Mouse (Mus musculus): ENCODE measurements at regions not wholly inside any gene's neighbourhood (a gene's known extent, or its start where the extent isn't known, plus 50 kb on each side); places are given as distances from the start of the nearest gene placed in this dataset.

DNA sequence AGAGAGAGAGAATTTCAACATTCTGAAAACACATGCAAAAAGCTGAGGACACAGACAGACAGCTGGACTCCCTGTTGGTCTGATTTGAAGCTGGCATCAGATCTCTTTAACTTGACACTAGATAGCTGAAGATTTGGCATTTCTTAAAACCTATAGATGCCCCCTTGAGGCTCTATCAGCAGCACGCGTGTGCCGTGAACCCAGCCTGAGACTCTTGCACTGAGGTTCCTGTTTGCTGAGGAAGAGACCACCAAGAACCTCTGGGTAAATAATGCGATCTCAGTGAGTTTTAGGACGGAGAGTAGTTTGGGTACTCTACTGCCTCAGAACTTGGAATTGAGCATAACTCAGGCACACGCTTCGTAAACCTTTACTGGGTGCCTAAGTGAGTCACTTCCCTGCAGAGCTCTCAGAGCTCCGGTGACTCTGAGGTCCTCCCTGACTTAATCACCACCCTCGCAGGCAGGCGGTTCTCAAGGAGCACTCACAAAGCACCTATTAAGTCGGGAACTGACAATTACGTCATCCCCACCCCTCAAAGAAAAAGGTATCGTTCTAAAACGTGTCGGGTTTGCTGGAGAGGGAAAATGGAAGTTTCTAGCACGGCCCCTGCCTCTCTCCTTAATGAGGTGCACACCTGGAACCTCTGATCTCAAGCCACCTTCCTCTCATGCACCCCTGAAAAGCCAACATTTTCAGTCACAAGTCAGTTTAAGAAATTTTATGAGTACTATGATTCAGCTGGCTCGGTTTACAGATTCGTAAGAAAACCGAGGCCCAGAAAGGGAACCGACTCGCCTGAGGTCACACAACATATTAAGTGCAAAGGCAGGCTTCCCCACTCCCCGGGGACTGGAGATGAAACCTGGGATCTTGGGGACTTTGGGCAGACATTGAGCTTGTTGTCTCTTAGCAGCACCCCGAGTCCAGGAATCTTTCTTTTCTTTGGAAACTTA lies 107.7 kb upstream of the Cpm start:
- no peak for TF ChIP-seq POLR2A (IDR thresholded peaks at IDR 0.05; ENCODE audit: borderline replicate concordance, control insufficient read depth, low read depth, low read length)
- no peak for TF ChIP-seq CTCF (IDR thresholded peaks at IDR 0.05; ENCODE audit: control insufficient read depth, insufficient read depth, low read length)
- no peak overlapping the region for H3K4me3 ChIP-seq (replicated peaks; ENCODE audit: control insufficient read depth, low read depth, low read length)
- H3K4me1 ChIP-seq (ENCODE audit: control insufficient read depth, insufficient read depth, low read length): no peaks in the 10 kb centered on the region
- 73% methylated on average over 23 of the region's 23 CpGs for WGBS
- H3K27ac ChIP-seq (ENCODE audit: control insufficient read depth, insufficient read depth, low read depth, low read length, poor library complexity): no peak overlapping the region

DNA sequence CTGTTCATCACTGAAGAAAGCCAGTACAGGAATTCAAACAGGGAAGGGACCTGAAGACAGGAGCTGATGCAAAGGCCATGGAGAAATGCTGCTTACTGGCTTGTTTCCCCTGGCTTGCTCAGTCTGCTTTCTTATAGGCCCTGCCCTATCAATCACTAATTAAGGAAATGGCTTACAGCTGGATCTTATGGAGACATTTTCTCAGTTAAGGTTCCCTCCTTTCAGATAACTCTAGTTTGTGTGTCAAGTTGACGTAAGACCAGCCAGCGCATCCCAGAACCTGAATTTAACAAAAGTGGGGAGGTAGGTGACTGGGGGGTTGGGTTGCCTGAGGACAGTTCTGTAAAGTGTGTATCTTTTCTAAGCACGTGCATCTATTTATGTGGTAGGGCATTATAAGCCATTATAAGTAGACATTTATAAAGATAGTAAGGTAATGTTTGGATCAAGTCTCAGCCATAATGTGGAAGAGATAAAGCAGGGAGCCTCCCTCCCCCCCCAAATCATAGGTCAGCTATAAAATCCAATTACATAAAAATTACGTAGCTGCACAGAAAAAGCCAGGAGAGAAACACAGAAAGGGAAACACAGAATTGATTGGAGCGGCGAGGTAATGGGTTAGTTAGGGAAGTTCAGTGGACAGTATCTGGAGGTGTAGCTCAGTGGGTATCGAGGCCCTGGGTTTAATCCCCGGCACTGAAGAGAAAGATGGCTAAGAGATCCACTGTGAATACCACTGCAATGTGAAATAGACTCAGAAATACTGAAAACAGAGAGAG lies 108.6 kb upstream of the Cpm start:
- TF ChIP-seq CTCF (IDR thresholded peaks at IDR 0.05; ENCODE audit: control insufficient read depth, insufficient read depth, low read length): no peak
- no peaks in the 10 kb centered on the region for H3K4me1 ChIP-seq (ENCODE audit: control insufficient read depth, insufficient read depth, low read length)
- 87% methylated on average over 8 of the region's 8 CpGs for WGBS
- H3K27ac ChIP-seq (ENCODE audit: control insufficient read depth, insufficient read depth, low read depth, low read length, poor library complexity): no peak overlapping the region
- no peak overlapping the region for H3K4me3 ChIP-seq (replicated peaks; ENCODE audit: control insufficient read depth, low read depth, low read length)

DNA sequence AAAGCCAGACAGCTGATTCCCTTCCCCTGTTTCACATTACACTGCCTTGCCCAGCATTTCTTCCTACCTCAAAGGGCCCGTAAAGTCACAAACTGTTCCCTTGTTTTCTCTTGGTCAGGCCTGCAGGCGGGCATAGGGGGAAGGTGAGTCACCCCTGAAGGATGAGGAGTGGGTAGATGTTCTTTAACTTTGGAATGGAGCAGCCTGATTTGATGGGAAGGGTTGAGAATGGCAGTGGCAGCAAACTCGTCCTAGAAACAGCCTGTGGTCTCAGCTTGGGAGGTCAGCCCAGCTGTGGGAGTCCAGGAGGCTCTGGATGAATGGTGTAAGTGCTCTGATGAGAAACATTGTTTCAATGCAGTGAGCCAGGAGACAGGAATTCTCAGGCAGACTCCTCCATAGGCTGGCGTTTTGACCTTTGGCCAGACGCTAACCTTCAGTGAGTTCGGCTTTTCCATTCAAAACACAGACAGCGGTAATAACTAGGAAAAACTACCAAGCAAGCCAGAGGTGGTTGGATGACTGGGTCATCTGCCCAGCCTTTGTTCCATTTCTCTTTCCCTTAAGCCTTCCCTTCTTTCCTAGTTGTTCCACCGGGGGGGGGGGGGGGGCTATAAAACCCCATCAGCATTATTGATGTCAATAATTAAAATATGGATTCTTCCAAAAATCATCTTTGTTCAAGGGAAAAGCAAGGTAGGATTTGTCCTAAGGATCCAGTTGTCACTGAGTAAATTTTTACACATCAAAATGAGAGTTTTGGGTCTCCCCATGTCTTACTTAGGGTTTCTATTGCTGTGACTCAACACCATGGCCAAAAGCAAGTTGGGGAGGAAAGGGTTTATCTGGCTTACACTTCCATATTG lies 109.4 kb upstream of the Cpm start:
- Histone ChIP-seq H3K4me3 (replicated peaks; ENCODE audit: control insufficient read depth, low read depth, low read length) (no peak overlapping the region), H3K4me1 (ENCODE audit: control insufficient read depth, insufficient read depth, low read length) (no peaks in the 10 kb centered on the region), H3K27ac (ENCODE audit: control insufficient read depth, insufficient read depth, low read depth, low read length, poor library complexity) (no peak overlapping the region)
- TF ChIP-seq POLR2A (IDR thresholded peaks at IDR 0.05; ENCODE audit: borderline replicate concordance, control insufficient read depth, low read depth, low read length) (no peak), CTCF (IDR thresholded peaks at IDR 0.05; ENCODE audit: control insufficient read depth, insufficient read depth, low read length) (no peak)
- WGBS: 79% methylated on average over 8 of the region's 8 CpGs

DNA sequence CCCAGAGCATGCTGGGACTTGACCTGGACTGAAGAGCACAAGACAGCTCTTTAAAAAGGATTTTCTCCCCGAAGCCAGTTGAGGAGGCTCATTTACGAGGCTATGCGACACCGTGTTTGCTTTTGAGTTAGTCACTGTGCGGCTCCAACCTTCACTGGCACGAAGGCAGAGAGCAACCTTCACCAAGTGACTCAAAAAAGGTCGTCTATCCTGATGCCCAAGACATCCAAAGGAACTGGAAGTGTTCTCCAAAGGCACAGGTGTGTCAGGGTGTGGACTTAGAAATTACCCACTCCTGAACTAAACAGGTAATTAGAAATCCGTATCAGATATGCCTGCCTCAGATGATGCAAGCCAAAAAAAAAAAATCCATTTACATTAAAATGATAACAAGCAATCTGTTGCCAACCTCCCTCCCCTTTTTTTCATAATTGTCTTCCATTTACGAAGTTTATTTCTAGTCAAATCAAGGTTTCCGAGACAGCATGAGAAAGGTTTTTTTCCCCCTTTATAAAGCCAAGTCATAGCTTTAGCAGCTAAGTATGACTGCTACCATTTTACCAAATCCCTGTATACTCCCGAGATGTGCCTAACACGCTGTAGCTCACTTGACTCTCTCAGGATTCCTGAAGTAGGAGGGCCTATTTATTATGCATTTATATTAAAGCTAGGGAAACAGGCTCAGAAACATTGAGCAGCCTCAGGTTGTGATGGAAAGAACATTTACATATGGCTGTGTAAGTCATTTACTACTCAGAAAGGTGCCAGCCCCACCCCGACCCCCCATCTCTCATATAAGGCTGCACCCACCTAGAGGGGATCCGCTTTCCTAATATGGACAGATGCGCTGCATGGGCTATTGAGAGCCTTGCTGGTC lies 110.3 kb upstream of the Cpm start:
- no peaks in the 10 kb centered on the region for H3K4me1 ChIP-seq (ENCODE audit: control insufficient read depth, insufficient read depth, low read length)
- WGBS: 75% methylated on average over 15 of the region's 15 CpGs
- H3K27ac ChIP-seq (ENCODE audit: control insufficient read depth, insufficient read depth, low read depth, low read length, poor library complexity): no peak overlapping the region
- H3K4me3 ChIP-seq (replicated peaks; ENCODE audit: control insufficient read depth, low read depth, low read length): no peak overlapping the region
- TF ChIP-seq POLR2A (IDR thresholded peaks at IDR 0.05; ENCODE audit: borderline replicate concordance, control insufficient read depth, low read depth, low read length) (no peak), CTCF (IDR thresholded peaks at IDR 0.05; ENCODE audit: control insufficient read depth, insufficient read depth, low read length) (no peak)

DNA sequence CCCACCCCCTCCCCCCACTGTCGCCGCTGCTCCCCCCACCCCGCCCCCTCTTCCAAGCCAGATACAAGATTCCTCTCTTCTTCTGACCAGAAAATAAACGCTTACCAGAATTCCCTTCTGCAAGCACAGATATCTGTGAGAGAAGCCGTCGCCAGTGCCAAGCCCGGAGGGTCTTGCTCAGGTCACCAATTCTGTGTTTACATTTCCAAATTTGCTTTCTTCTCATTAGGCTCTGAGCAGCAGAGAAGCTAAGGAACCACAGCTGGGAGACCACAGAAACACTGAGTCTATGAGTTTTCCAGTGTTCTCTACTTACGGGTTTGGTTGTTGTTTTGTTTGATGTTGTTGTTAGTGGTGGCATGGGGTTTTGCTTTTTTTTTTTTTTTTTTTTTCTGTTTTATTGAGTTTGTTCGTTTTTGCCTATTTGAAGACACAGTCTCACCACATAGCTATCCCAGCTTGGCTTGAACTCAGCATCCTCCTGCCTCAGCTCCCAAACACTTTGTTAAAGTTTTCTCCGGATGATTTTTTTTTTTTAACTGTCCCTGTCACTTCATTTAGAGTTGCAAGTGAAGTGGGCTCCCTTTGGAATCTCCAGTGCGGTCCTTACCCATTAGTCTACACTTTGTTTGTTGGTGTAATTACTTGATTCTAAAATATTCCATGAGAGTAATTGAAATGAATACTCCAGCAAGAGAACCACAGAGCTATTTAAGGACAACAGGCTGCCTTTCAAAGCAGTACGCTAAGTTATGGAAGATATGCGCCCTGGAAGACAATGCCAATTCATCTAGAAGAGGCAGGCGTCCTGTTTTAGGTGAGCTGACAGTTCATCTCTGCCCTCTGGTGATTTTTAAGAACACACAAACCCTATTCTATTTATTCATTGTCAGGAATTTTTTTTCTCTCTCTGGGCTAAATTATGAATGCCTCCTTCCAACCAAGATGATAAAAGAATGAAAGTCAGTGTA lies 111.2 kb upstream of the Cpm start:
- H3K27ac ChIP-seq (ENCODE audit: control insufficient read depth, insufficient read depth, low read depth, low read length, poor library complexity): no peak overlapping the region
- H3K4me3 ChIP-seq (replicated peaks; ENCODE audit: control insufficient read depth, low read depth, low read length): no peak overlapping the region
- TF ChIP-seq POLR2A (IDR thresholded peaks at IDR 0.05; ENCODE audit: borderline replicate concordance, control insufficient read depth, low read depth, low read length) (no peak), CTCF (IDR thresholded peaks at IDR 0.05; ENCODE audit: control insufficient read depth, insufficient read depth, low read length) (no peak)
- no peaks in the 10 kb centered on the region for H3K4me1 ChIP-seq (ENCODE audit: control insufficient read depth, insufficient read depth, low read length)
- WGBS: 72% methylated on average over 14 of the region's 14 CpGs

DNA sequence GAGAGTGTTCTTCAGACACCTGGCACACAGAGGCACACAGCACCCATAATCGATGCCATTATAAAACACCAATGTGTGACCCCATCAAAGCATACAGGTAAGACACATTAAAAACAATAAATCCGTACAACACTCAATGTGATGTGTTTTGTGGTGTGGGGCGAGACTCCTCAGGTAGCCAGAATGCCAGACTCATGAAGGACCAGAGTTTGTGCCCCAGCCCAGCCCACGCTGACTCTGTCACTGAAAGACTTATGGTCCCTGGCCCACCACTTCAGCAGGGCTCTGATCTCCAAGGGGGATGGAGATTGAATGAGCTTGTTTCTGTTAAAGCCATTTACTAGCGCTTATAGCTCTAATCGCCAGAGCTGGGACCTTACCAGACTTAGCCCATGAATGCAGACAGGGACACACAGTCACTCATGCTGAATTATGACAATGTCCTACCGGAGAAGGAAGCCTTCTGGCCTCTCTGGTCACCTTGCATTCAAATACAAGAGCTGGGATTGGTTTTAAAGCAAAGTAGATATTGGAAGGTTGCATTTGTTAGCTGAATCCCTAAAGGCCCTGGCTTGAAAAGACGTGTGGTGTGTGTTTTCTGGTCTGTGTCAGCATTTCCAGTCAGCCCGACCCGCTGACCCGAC lies 112.1 kb upstream of the Cpm start:
- WGBS: 73% methylated on average over 11 of the region's 11 CpGs
- H3K4me3 ChIP-seq (replicated peaks; ENCODE audit: control insufficient read depth, low read depth, low read length): no peak overlapping the region
- H3K4me1 ChIP-seq (ENCODE audit: control insufficient read depth, insufficient read depth, low read length): no peaks in the 10 kb centered on the region
- no peak overlapping the region for H3K27ac ChIP-seq (ENCODE audit: control insufficient read depth, insufficient read depth, low read depth, low read length, poor library complexity)
- TF ChIP-seq CTCF (IDR thresholded peaks at IDR 0.05; ENCODE audit: control insufficient read depth, insufficient read depth, low read length) (no peak), POLR2A (IDR thresholded peaks at IDR 0.05; ENCODE audit: borderline replicate concordance, control insufficient read depth, low read depth, low read length) (no peak)

Measured in bone marrow, adult 2 months (tissue).